Mouse (Mus musculus) forebrain, embryonic 10.5 days (tissue): ENCODE results near the gene Dmrt2. TPM values are rescaled to one million over a fixed set of nuclear protein-coding genes. Genes with fewer than 3 reads are reported as not detected.

ENCODE experiments used
- DNase-seq: peaks from one replicate; pipeline ENCODE4 v3.0.0-alpha.2; 2017; ENCODE audit warnings: low spot score; ENCODE audit errors: extremely low spot score
- H3K27ac ChIP-seq: fragments of 300-500 bp; sonication (generic); 2 replicates; pipeline ENCODE4 v1.5.1; 2016; ENCODE audit warnings: mild to moderate bottlenecking
- H3K27me3 ChIP-seq: fragments of 300-500 bp; sonication (generic); 2 replicates; pipeline ENCODE4 v1.6.1; 2016; ENCODE audit warnings: mild to moderate bottlenecking; ENCODE audit not compliant: poor library complexity, severe bottlenecking
- H3K36me3 ChIP-seq: fragments of 300-500 bp; sonication (generic); replicated peaks from 2 replicates; pipeline ENCODE4 v1.6.1; 2016; ENCODE audit warnings: mild to moderate bottlenecking, moderate library complexity
- H3K4me1 ChIP-seq: fragments of 300-500 bp; sonication (generic); 2 replicates; pipeline ENCODE4 v1.6.1; 2016
- H3K4me3 ChIP-seq: fragments of 300-500 bp; sonication (generic); 2 replicates; pipeline ENCODE4 v1.5.1; 2016; ENCODE audit warnings: mild to moderate bottlenecking, moderate library complexity
- H3K9me3 ChIP-seq: fragments of 300-500 bp; sonication (generic); 2 replicates; pipeline ENCODE4 v1.6.1; 2016; ENCODE audit warnings: mild to moderate bottlenecking, moderate library complexity
- WGBS: fragments of 180-500 bp; shearing (Covaris S2); methylation state at CpG from one replicate; pipeline ENCODE4 v1.1.7; 2016; 5-methylcytosine and 5-hydroxymethylcytosine counted together
- polyA plus RNA-seq: library from polyadenylated mRNA; unstranded; fragments of >200 nt; fragmentation: Nextera tagmentation; extraction: Ambion mirVana; gene quantifications from 2 replicates; pipeline ENCODE4 v1.2.1, GENCODE M21; 2016

Dmrt2 gene
- polyA plus RNA-seq, 1 experiment from 2014 or later = 0.06 TPM

GRCm38 (mm10) chr19:25722616-25723015, 50.4 kb downstream of the Dmrt2 start:
- no peak overlapping the region for H3K27ac ChIP-seq
- no peaks in the 10 kb centered on the region for H3K27me3 ChIP-seq
- H3K4me1 ChIP-seq = peaks cover 9% of the 10 kb centered on the region; the same call in 1 of the 2 replicates
- no peaks in the 10 kb centered on the region for H3K9me3 ChIP-seq
- WGBS = 52% methylated on average over 5 of the region's 5 CpGs
- H3K36me3 ChIP-seq = no peaks in the 10 kb centered on the region
- DNase-seq = no peak
- H3K4me3 ChIP-seq = no peak overlapping the region

Other genes starting within 250 kb of the Dmrt2 start
- 0.53 and 0.61 TPM in 2 replicates for gene Dmrt1, start 166.8 kb upstream of the Dmrt2 start, polyA plus RNA-seq
- gene Dmrt3, start 62.1 kb upstream of the Dmrt2 start, polyA plus RNA-seq = 11.0 and 13.4 TPM in 2 replicates